In the genomic region with DNA sequence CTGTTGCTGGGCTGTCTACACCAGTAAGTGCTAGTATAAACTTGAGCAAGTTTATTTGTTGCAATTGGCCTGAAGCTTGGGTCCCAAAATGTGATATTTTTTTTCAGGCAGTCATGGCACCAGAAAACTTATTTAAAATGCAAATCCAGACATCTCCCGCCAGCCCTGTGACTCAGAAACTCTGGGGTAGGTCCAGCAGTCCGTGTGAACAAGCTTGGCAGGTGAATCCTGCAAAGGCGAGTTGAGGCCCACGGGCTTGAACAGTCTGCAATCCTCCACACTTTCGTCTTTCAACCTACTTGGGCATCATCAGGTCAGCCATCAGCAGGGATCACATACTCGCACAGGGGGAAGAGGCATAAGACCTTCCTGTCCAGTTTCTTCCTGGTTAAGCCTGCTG, we compare ENCODE assay signal across 20 mouse cellular contexts.
DNase-seq lines count a peak whose midpoint lies in the region; TF ChIP-seq lines count a peak whose summit lies in the region.
"Had no signal": no experiment of that assay in that cellular context is flagged by ENCODE, and none has a peak within 500 bp of the region (broad histone marks: within the 10 kb centered on the region; RNA-seq: fewer than 3 reads in every experiment).

No protein-coding gene starts in this region.

- DNase-seq in layer of hippocampus, adult 2 months (ENCODE audit: low spot score in 2 of 2) = no peak
- DNase-seq in layer of hippocampus, adult 9-11 months = no peak
- peak; percentile 68 for DNase-seq in right cerebral cortex, adult 18-20 months
- DNase-seq in right cerebral cortex, postnatal 4 days = no peak
- DNase-seq in right cerebral cortex, postnatal 25 days = peak; percentile 58
- DNase-seq in gastrocnemius, postnatal 25 days = no peak
- DNase-seq in liver = no peak
- DNase-seq: adrenal gland, adult 2 months; adrenal gland, postnatal 25 days; cerebellum, adult 11 months; cerebellum, adult 8-10 months; cerebellum, postnatal 14 days; embryo, embryonic 11 days; gastrocnemius, postnatal 10 days had no signal

- peak overlapping the region; percentile 88 for H3K27ac ChIP-seq in layer of hippocampus, adult 2 months
- H3K27ac ChIP-seq: embryonic facial prominence, embryonic 15.5 days; forebrain, embryonic 15.5 days; hindbrain, embryonic 10.5 days; hindbrain, embryonic 14.5 days had no signal

- no peak for TF ChIP-seq CTCF in layer of hippocampus, adult 2 months (conservative IDR thresholded peaks at IDR 0.05)

- H3K4me3 ChIP-seq in layer of hippocampus, adult 2 months = no peak overlapping the region
- H3K4me3 ChIP-seq: embryonic facial prominence, embryonic 15.5 days; erythroblast, embryonic 14.5 days; forebrain, embryonic 15.5 days; heart, embryonic 12.5 days; hindbrain, embryonic 10.5 days had no signal

Comparison
In these comparisons a context has a peak if more than half of its experiments do, and no peak if none do; other contexts are left out.
1. DNase-seq: peak in right cerebral cortex, adult 18-20 months (single experiment) and right cerebral cortex, postnatal 25 days (single experiment); none in layer of hippocampus, adult 2 months (0 of 2), layer of hippocampus, adult 9-11 months (single experiment), right cerebral cortex, postnatal 4 days (single experiment), gastrocnemius, postnatal 25 days (single experiment) and liver (single experiment).